Mouse (Mus musculus) heart, adult 2 months (tissue): ENCODE results near the gene Tspan11. TPM values are rescaled to one million over a fixed set of nuclear protein-coding genes. Genes with fewer than 3 reads are reported as not detected.

ENCODE experiments used
- DNase-seq, 2 experiments: peaks; one replicate each; pipeline ENCODE4 v3.0.0; 2021
- H3K27ac ChIP-seq: fragments of 200-600 bp; 2 replicates; pipeline ENCODE4 v1.8.1; 2022
- H3K27me3 ChIP-seq: fragments of 200-500 bp; 2 replicates; pipeline ENCODE4 v1.6.1; 2012; ENCODE audit warnings: mild to moderate bottlenecking, low read length, inconsistent platforms, mixed read lengths; ENCODE audit not compliant: control insufficient read depth, insufficient read depth
- H3K36me3 ChIP-seq: fragments of 200-500 bp; 2 replicates; pipeline ENCODE4 v1.6.1; 2012; ENCODE audit warnings: low read length, inconsistent platforms; ENCODE audit not compliant: control insufficient read depth, insufficient read depth
- H3K4me1 ChIP-seq: fragments of 200-500 bp; 2 replicates; pipeline ENCODE4 v1.6.1; 2011; ENCODE audit warnings: low read length; ENCODE audit not compliant: control insufficient read depth, insufficient read depth
- H3K4me3 ChIP-seq: fragments of 200-600 bp; 2 replicates; pipeline ENCODE4 v1.8.1; 2022
- H3K79me2 ChIP-seq: fragments of 200-500 bp; replicated peaks from 2 replicates; pipeline ENCODE4 v1.6.1; 2012; ENCODE audit warnings: mild to moderate bottlenecking, inconsistent platforms, low read length, moderate library complexity, mixed read lengths; ENCODE audit not compliant: control insufficient read depth, insufficient read depth
- H3K9ac ChIP-seq: fragments of 200-500 bp; 2 replicates; pipeline ENCODE4 v1.6.1; 2012; ENCODE audit warnings: low read depth, mild to moderate bottlenecking, control low read depth, inconsistent platforms, low read length, mixed read lengths
- CTCF ChIP-seq: fragments of 200-600 bp; IDR thresholded peaks from 2 replicates; pipeline ENCODE4 v1.8.1; 2022; ENCODE audit warnings: antibody characterized with exemption, mild to moderate bottlenecking, moderate library complexity
- EP300 ChIP-seq: fragments of 200-500 bp; IDR thresholded peaks from 2 replicates; pipeline ENCODE4 v1.6.1; 2011; ENCODE audit warnings: low read depth, low read length, control low read depth; ENCODE audit not compliant: insufficient read depth
- POLR2A ChIP-seq: fragments of 200-500 bp; IDR thresholded peaks from 2 replicates; pipeline ENCODE4 v1.6.1; 2011; ENCODE audit warnings: mild to moderate bottlenecking, low read depth, low read length, control low read depth; ENCODE audit not compliant: insufficient read depth
- WGBS: fragments of 180-500 bp; shearing (Covaris S2); methylation state at CpG from one replicate; pipeline ENCODE4 v1.1.7; 2018; 5-methylcytosine and 5-hydroxymethylcytosine counted together
- intact Hi-C: fragments of 180-260 bp; cut with DNase I; formaldehyde crosslinking; loops from one replicate; pipeline ENCODE4 v1.15.1; 2025
- polyA plus RNA-seq: library from polyadenylated mRNA; depleted of rRNA; stranded (reverse); fragments of >200 nt; gene quantifications from 2 replicates; pipeline ENCODE4 v1.2.3, GENCODE M21; 2012; rRNA removed
- total RNA-seq, 2 experiments: library from RNA; stranded (reverse); gene quantifications; 2 replicates each; pipeline ENCODE4 v1.2.3; 2021

The Tspan11 gene
- total and polyA plus RNA-seq, 3 experiments, result 0.57 to 1.7 (median 1.5) TPM

DNA sequence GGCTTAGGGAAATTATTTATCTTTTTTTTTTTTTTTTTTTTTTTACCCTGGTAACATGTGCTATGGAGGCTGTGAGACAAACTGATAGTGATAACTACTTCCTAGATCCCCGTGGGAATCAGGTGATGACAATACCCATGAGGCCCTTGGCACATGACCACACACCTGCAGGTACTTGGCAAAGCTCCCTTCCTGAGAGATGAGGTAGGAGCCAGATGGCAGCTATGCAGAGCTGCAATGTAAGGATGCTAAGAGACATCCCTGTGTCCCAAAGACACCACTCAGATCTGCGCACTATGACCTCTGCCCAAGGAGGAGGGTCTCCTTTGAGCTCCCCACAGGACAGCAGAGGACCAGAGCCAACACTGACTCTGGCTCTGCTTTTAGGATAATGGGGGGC is 111.7 kb downstream of the Tspan11 start:
- Histone ChIP-seq H3K4me3 (no peak overlapping the region), H3K36me3 (no peaks in the 10 kb centered on the region), H3K4me1 (peaks cover 3% of the 10 kb centered on the region; the same call in 1 of the 2 replicates), H3K9ac (no peak overlapping the region), H3K27ac (no peak overlapping the region), H3K27me3 (no peaks in the 10 kb centered on the region), H3K79me2 (0 out of 2 replicates have a peak, but pooled peaks cover 2% of the 10 kb centered on the region)
- WGBS, result 60% methylated on average over 2 of the region's 2 CpGs
- no peak for DNase-seq
- intact Hi-C loops, result no loop called here
- no peak for TF ChIP-seq CTCF
- TF ChIP-seq EP300, result no peak
- TF ChIP-seq POLR2A, result no peak

DNA sequence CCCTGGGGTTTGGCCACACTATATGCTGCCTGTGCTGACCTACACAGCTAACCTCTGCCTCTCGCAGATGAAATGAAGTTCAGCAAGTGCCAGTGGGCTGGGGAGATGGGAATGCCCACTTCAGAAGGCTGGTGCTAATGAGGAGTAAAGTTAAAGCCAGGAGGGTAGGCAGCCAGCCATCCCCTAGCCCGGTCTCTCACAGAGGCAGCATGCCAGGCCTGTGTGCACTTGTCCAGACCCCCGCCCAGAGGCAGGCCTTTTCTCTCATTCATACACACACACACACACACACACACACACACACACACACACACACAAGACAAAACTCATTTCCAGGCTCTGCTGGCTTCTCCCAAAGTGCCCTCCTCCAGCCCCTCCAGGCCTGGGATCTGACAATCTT is 113.4 kb downstream of the Tspan11 start:
- Histone ChIP-seq H3K9ac (no peak overlapping the region), H3K36me3 (no peaks in the 10 kb centered on the region), H3K27ac (no peak overlapping the region), H3K4me3 (no peak overlapping the region), H3K79me2 (0 out of 2 replicates have a peak, but pooled peaks cover 1% of the 10 kb centered on the region), H3K27me3 (no peaks in the 10 kb centered on the region), H3K4me1 (peaks cover 2% of the 10 kb centered on the region; the same call in 1 of the 2 replicates)
- no peak for DNase-seq
- 81% methylated on average over 3 of the region's 3 CpGs for WGBS
- intact Hi-C loops, result no loop called here
- TF ChIP-seq CTCF, result no peak
- TF ChIP-seq POLR2A, result no peak
- TF ChIP-seq EP300, result no peak

DNA sequence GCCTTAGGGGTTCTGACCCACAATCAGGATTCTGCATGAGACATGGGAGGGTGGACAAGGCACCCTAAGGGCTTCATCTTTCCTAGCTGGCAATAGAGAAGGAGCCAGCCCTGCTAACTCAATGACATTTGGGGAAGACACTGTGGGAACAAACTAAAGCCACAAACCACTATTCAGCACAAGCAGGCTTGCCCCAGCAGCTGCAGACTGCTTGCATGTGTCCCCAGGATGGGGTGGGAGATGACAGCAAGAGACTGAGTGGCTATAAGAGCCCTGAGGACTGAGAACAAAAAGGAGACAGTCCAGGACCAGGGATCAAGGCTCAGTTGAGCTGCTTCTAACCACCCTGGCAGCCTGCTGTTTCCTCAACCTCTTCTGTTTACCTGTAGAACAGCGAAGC is 114.2 kb downstream of the Tspan11 start:
- Histone ChIP-seq H3K4me1 (peaks cover 3% of the 10 kb centered on the region; the same call in 1 of the 2 replicates), H3K27me3 (no peaks in the 10 kb centered on the region), H3K4me3 (no peak overlapping the region), H3K36me3 (no peaks in the 10 kb centered on the region), H3K9ac (no peak overlapping the region), H3K27ac (no peak overlapping the region), H3K79me2 (no peaks in the 10 kb centered on the region)
- TF ChIP-seq EP300 (no peak), CTCF (no peak), POLR2A (no peak)
- WGBS, result 100% methylated on average over 1 of the region's 1 CpGs
- no peak for DNase-seq
- intact Hi-C loops, result no loop called here

DNA sequence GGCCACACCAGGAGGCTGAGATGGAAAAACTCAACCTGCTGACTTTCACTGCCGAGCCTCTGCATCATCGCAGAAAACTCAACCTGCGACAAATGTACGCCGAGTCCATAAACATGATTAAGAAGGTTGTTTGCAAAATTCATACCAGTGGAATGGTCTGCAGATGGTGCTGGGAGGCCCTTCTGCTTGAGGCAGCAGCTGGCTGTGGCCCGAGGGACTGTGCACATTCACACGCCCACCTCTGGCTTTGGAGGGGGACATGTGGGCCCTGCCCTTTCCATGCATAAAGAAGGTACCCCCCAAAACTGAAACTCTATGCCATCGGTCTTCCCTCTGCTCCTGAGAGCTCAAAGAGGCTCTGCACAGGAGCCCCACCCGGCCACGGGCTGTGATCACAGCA is 114.7 kb downstream of the Tspan11 start:
- intact Hi-C loops, result no loop called here
- Histone ChIP-seq H3K27ac (no peak overlapping the region), H3K36me3 (no peaks in the 10 kb centered on the region), H3K4me3 (no peak overlapping the region), H3K27me3 (no peaks in the 10 kb centered on the region), H3K9ac (no peak overlapping the region), H3K4me1 (peaks cover 4% of the 10 kb centered on the region; the same call in 1 of the 2 replicates), H3K79me2 (no peaks in the 10 kb centered on the region)
- no peak for DNase-seq
- WGBS, result 74% methylated on average over 10 of the region's 10 CpGs
- TF ChIP-seq CTCF, result no peak

- intact Hi-C loops, result no loop called here
- no peak for DNase-seq
- no peaks in the 10 kb centered on the region for H3K79me2 ChIP-seq
- H3K36me3 ChIP-seq, result no peaks in the 10 kb centered on the region
- H3K4me1 ChIP-seq, result peaks cover 7% of the 10 kb centered on the region
- TF ChIP-seq CTCF (no peak), EP300 (no peak), POLR2A (no peak)
- no peak overlapping the region for H3K4me3 ChIP-seq
- WGBS, result 87% methylated on average over 4 of the region's 4 CpGs
- no peak overlapping the region for H3K27ac ChIP-seq
- H3K27me3 ChIP-seq, result no peaks in the 10 kb centered on the region
- H3K9ac ChIP-seq, result no peak overlapping the region
Measured at GRCm38 (mm10) chr6:128002667-128003066, 115.3 kb downstream of the Tspan11 start.

DNA sequence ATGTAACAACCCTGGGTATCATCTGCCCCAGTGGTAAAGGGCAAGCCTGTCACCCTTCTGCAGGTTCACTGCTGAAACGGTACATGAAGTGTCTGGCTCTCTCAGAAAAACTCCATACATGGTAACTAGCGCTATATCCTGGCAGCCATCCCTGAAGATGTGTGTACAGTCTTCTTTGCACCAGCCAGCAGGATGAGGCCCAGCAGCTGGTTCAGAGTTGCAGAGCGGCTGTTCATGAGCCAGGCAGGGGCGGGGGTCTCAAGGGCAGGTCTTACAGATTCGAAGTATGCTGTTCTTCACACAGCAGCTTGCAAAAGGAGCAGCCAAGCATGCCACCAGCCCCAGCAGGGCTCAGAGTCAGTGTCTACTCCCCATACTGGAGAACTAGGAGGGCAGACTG is 116.2 kb downstream of the Tspan11 start:
- TF ChIP-seq POLR2A, result no peak
- no peak for TF ChIP-seq CTCF
- no peak for TF ChIP-seq EP300
- Histone ChIP-seq H3K79me2 (no peaks in the 10 kb centered on the region), H3K4me1 (peaks cover 13% of the 10 kb centered on the region), H3K27me3 (no peaks in the 10 kb centered on the region), H3K27ac (no peak overlapping the region), H3K4me3 (no peak overlapping the region), H3K36me3 (no peaks in the 10 kb centered on the region), H3K9ac (no peak overlapping the region)
- no peak for DNase-seq
- 61% methylated on average over 5 of the region's 5 CpGs for WGBS
- intact Hi-C loops, result no loop called here

Other genes with a start within 250 kb of the Tspan11 start
- gene Prmt8, start 118.1 kb upstream of the Tspan11 start, total RNA-seq, result not detected
- 0.06 TPM in 1 of 2 replicates, not detected in the other for gene Prmt8, start 118.1 kb upstream of the Tspan11 start, polyA plus RNA-seq